Mouse (Mus musculus): ENCODE results near the gene Hltf. TPM values are rescaled to one million over a fixed set of nuclear protein-coding genes. Genes with fewer than 3 reads are reported as not detected.

Hltf gene
- polyA plus RNA-seq, 1 experiment from 2014 or later = 18.0 TPM

DNA sequence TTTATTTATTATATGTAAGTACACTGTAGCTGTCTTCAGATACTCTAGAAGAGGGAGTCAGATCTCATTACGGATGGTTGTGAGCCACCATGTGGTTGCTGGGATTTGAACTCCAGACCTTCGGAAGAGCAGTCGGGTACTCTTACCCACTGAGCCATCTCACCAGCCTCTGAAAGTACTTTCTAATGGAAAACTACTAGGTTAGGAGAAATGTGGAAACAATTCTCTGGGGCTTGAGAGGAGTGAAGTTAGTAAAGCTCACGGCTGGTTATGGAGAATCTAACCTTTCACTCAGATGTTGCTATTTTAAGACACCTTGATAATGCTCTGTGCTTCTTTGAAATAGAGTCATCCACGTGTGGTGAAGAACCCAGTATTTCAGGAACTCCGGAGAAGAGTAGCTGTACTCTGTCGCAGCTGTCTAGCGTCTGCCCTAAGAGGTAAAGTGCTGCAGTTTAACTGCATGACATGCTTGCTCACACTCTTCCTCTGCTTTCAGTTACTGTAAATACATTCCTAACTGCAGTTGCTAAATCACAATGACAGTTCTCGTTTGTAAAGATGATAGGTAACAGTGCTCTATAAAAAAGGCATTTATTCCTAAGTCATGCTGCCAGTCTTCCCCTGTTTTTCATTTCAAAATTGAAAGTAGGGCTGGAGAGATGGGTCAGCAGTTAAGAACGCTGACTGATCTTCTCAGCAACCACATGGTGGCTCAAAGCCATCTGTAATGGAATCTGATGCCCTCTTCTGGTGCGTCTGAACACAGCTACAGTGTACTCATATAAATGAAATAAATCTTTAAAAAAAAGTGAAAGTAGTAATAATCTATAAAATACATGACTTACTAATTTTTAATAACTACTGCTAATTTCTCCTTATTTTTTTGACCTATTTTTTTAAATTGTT, 18.8 kb downstream of the Hltf start:
- WGBS = 79% methylated on average over 11 of the region's 11 CpGs
- Histone ChIP-seq H3K9me3 (replicated peaks; ENCODE audit: control insufficient read depth, low read length) (no peaks in the 10 kb centered on the region), H3K9ac (ENCODE audit: low read length) (no peak overlapping the region)

GRCm38 (mm10) chr3:20082161-20082560, 24.6 kb downstream of the Hltf start:
- Histone ChIP-seq H3K36me3 (ENCODE audit: control insufficient read depth, insufficient read depth, low read length) (no peaks in the 10 kb centered on the region), H3K4me3 (replicated peaks; ENCODE audit: low read length) (no peak overlapping the region), H3K4me2 (ENCODE audit: low read depth, low read length) (no peak overlapping the region), H3K9ac (ENCODE audit: low read length) (no peak overlapping the region), H3K4me1 (ENCODE audit: control insufficient read depth, insufficient read depth, low read length) (no peaks in the 10 kb centered on the region), H3K9me3 (replicated peaks; ENCODE audit: control insufficient read depth, low read length) (no peaks in the 10 kb centered on the region), H3K27ac (ENCODE audit: low read length) (no peak overlapping the region), H3K27me3 (ENCODE audit: control insufficient read depth, insufficient read depth, low read length) (no peaks in the 10 kb centered on the region)
- no peak for ATAC-seq (ENCODE audit: insufficient read depth, low FRiP score)
- 75% methylated on average over 3 of the region's 3 CpGs for WGBS

More for the DNA sequence above, 18.8 kb downstream of the Hltf start:
- Histone ChIP-seq H3K4me1 (ENCODE audit: control insufficient read depth, insufficient read depth, low read length) (no peaks in the 10 kb centered on the region), H3K36me3 (ENCODE audit: control insufficient read depth, insufficient read depth, low read length) (no peaks in the 10 kb centered on the region), H3K4me3 (replicated peaks; ENCODE audit: low read length) (no peak overlapping the region), H3K4me2 (ENCODE audit: low read depth, low read length) (no peak overlapping the region), H3K27ac (ENCODE audit: low read length) (no peak overlapping the region), H3K27me3 (ENCODE audit: control insufficient read depth, insufficient read depth, low read length) (no peaks in the 10 kb centered on the region)
- ATAC-seq (ENCODE audit: insufficient read depth, low FRiP score) = no peak

- Histone ChIP-seq H3K4me1 (ENCODE audit: control insufficient read depth, insufficient read depth, low read length) (no peaks in the 10 kb centered on the region), H3K4me3 (replicated peaks; ENCODE audit: low read length) (no peak overlapping the region), H3K27me3 (ENCODE audit: control insufficient read depth, insufficient read depth, low read length) (no peaks in the 10 kb centered on the region), H3K9ac (ENCODE audit: low read length) (no peak overlapping the region), H3K4me2 (ENCODE audit: low read depth, low read length) (no peak overlapping the region), H3K27ac (ENCODE audit: low read length) (no peak overlapping the region), H3K9me3 (replicated peaks; ENCODE audit: control insufficient read depth, low read length) (no peaks in the 10 kb centered on the region), H3K36me3 (ENCODE audit: control insufficient read depth, insufficient read depth, low read length) (no peaks in the 10 kb centered on the region)
- ATAC-seq (ENCODE audit: insufficient read depth, low FRiP score) = no peak
- WGBS = 59% methylated on average over 3 of the region's 3 CpGs
These were observed 46.2 kb downstream of the Hltf start for GRCm38 (mm10) chr3:20103830-20104229.

GRCm38 (mm10) chr3:20104318-20104717, 46.7 kb downstream of the Hltf start:
- Histone ChIP-seq H3K27me3 (ENCODE audit: control insufficient read depth, insufficient read depth, low read length) (no peaks in the 10 kb centered on the region), H3K27ac (ENCODE audit: low read length) (no peak overlapping the region), H3K9ac (ENCODE audit: low read length) (no peak overlapping the region), H3K4me2 (ENCODE audit: low read depth, low read length) (no peak overlapping the region), H3K36me3 (ENCODE audit: control insufficient read depth, insufficient read depth, low read length) (no peaks in the 10 kb centered on the region), H3K9me3 (replicated peaks; ENCODE audit: control insufficient read depth, low read length) (no peaks in the 10 kb centered on the region), H3K4me1 (ENCODE audit: control insufficient read depth, insufficient read depth, low read length) (no peaks in the 10 kb centered on the region), H3K4me3 (replicated peaks; ENCODE audit: low read length) (no peak overlapping the region)
- ATAC-seq (ENCODE audit: insufficient read depth, low FRiP score) = no peak
- 89% methylated on average over 8 of the region's 8 CpGs for WGBS

DNA sequence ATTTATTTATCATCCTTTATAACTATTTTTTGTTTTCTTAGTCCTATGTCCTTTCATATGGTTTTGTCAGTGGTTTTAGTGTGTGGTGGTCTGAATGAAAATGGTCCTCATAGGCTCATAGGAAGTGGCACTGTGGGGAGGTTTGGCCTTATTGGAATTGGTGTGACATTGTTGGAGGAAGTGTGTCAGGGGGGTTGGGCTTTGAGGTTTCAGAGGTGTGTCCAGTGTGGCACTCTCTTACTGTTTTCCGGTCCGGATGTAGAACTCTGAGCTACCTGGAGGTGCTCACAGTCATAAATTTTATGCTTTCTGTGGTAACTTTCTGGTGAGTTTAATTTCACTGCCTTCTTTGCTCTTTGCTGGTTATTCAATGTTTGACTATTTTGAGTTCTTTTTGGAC, 47.2 kb downstream of the Hltf start:
- WGBS = 95% methylated on average over 2 of the region's 2 CpGs
- Histone ChIP-seq H3K4me3 (replicated peaks; ENCODE audit: low read length) (no peak overlapping the region), H3K27ac (ENCODE audit: low read length) (no peak overlapping the region), H3K9me3 (replicated peaks; ENCODE audit: control insufficient read depth, low read length) (no peaks in the 10 kb centered on the region), H3K4me1 (ENCODE audit: control insufficient read depth, insufficient read depth, low read length) (no peaks in the 10 kb centered on the region), H3K4me2 (ENCODE audit: low read depth, low read length) (no peak overlapping the region), H3K36me3 (ENCODE audit: control insufficient read depth, insufficient read depth, low read length) (0 out of 2 replicates have a peak, but pooled peaks cover 4% of the 10 kb centered on the region), H3K9ac (ENCODE audit: low read length) (no peak overlapping the region), H3K27me3 (ENCODE audit: control insufficient read depth, insufficient read depth, low read length) (no peaks in the 10 kb centered on the region)
- ATAC-seq (ENCODE audit: insufficient read depth, low FRiP score) = no peak

- Histone ChIP-seq H3K27ac (ENCODE audit: low read length) (no peak overlapping the region), H3K9ac (ENCODE audit: low read length) (no peak overlapping the region), H3K4me3 (replicated peaks; ENCODE audit: low read length) (no peak overlapping the region), H3K4me1 (ENCODE audit: control insufficient read depth, insufficient read depth, low read length) (no peaks in the 10 kb centered on the region), H3K4me2 (ENCODE audit: low read depth, low read length) (no peak overlapping the region), H3K27me3 (ENCODE audit: control insufficient read depth, insufficient read depth, low read length) (no peaks in the 10 kb centered on the region), H3K36me3 (ENCODE audit: control insufficient read depth, insufficient read depth, low read length) (peaks cover 5% of the 10 kb centered on the region; the same call in 1 of the 2 replicates), H3K9me3 (replicated peaks; ENCODE audit: control insufficient read depth, low read length) (no peaks in the 10 kb centered on the region)
- ATAC-seq (ENCODE audit: insufficient read depth, low FRiP score) = no peak
- WGBS = 87% methylated on average over 5 of the region's 5 CpGs
These were observed 51.3 kb downstream of the Hltf start for GRCm38 (mm10) chr3:20108881-20109280.

GRCm38 (mm10) chr3:20111913-20112312, 54.3 kb downstream of the Hltf start:
- no peaks in the 10 kb centered on the region for H3K9me3 ChIP-seq (replicated peaks; ENCODE audit: control insufficient read depth, low read length)
- H3K4me1 ChIP-seq (ENCODE audit: control insufficient read depth, insufficient read depth, low read length) = no peaks in the 10 kb centered on the region
- ATAC-seq (ENCODE audit: insufficient read depth, low FRiP score) = no peak
- H3K27me3 ChIP-seq (ENCODE audit: control insufficient read depth, insufficient read depth, low read length) = no peaks in the 10 kb centered on the region
- H3K27ac ChIP-seq (ENCODE audit: low read length) = no peak overlapping the region
- 98% methylated on average over 2 of the region's 2 CpGs for WGBS
- no peak overlapping the region for H3K4me3 ChIP-seq (replicated peaks; ENCODE audit: low read length)
- H3K36me3 ChIP-seq (ENCODE audit: control insufficient read depth, insufficient read depth, low read length) = peaks cover 5% of the 10 kb centered on the region; the same call in 1 of the 2 replicates
- H3K9ac ChIP-seq (ENCODE audit: low read length) = no peak overlapping the region
- H3K4me2 ChIP-seq (ENCODE audit: low read depth, low read length) = no peak overlapping the region

DNA sequence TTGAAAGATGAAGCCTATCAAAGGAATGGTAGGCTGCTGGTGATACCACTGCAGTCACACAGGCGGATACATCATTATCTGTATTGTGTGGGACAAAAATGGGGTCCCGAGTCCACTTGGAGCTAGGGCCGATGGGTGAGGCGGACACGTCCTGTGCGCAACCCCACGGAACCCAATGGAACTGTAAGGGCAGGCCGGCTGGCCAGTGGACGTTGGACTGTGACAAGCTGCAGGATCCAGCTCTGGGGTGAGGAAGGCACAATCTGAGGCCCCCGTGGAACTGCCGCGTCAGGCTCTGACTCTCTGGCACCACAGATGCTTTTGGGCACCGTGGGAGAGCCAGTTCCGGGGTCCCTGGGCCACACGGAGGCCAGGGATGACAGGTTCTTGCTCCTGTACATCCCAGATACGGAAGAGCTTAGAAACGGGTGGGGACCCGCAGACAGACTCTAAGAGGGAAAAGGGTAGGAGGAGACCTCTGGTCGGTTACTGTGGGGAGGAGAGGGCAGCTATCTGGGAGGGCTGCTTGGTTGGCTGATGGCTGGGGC, 61.5 kb downstream of the Hltf start:
- Histone ChIP-seq H3K9me3 (replicated peaks; ENCODE audit: control insufficient read depth, low read length) (no peaks in the 10 kb centered on the region), H3K4me1 (ENCODE audit: control insufficient read depth, insufficient read depth, low read length) (no peaks in the 10 kb centered on the region), H3K27me3 (ENCODE audit: control insufficient read depth, insufficient read depth, low read length) (no peaks in the 10 kb centered on the region), H3K4me2 (ENCODE audit: low read depth, low read length) (no peak overlapping the region), H3K27ac (ENCODE audit: low read length) (no peak overlapping the region), H3K36me3 (ENCODE audit: control insufficient read depth, insufficient read depth, low read length) (no peaks in the 10 kb centered on the region), H3K9ac (ENCODE audit: low read length) (no peak overlapping the region), H3K4me3 (replicated peaks; ENCODE audit: low read length) (no peak overlapping the region)
- WGBS = 92% methylated on average over 19 of the region's 19 CpGs
- no peak for ATAC-seq (ENCODE audit: insufficient read depth, low FRiP score)

DNA sequence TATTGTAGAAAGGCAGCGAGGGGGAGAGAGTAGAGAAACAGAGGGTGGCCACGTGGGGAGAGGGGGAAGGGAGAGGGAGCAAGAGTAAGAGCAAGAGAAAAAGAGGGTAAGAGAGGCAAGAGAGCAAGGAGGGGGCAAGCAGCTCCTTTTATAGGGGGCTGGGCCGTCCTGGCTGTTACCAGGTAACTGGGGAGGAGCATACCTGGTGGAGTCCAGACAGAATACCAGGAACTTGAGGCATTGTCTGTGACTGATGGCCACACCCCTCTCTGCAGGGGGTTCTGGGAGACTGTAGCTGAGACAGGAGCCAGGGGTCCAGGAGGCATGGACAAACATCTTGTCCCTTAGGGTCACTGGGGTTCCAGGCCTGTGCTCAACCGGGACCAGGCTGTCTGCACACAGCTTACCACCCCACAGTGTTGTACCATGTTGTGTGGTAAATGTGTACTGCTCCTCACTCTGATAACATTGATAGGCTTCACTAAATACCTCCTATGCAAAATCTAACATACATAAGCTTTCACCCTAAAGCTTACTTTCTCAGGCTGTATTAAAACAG, 62.2 kb downstream of the Hltf start:
- no peaks in the 10 kb centered on the region for H3K4me1 ChIP-seq (ENCODE audit: control insufficient read depth, insufficient read depth, low read length)
- H3K27ac ChIP-seq (ENCODE audit: low read length) = no peak overlapping the region
- H3K9me3 ChIP-seq (replicated peaks; ENCODE audit: control insufficient read depth, low read length) = no peaks in the 10 kb centered on the region
- H3K36me3 ChIP-seq (ENCODE audit: control insufficient read depth, insufficient read depth, low read length) = no peaks in the 10 kb centered on the region
- no peak overlapping the region for H3K9ac ChIP-seq (ENCODE audit: low read length)
- H3K4me3 ChIP-seq (replicated peaks; ENCODE audit: low read length) = no peak overlapping the region
- WGBS = 71% methylated on average over 4 of the region's 4 CpGs
- ATAC-seq (ENCODE audit: insufficient read depth, low FRiP score) = no peak
- no peaks in the 10 kb centered on the region for H3K27me3 ChIP-seq (ENCODE audit: control insufficient read depth, insufficient read depth, low read length)
- H3K4me2 ChIP-seq (ENCODE audit: low read depth, low read length) = no peak overlapping the region

Measured in stomach, embryonic 16.5 days (tissue).